Mouse (Mus musculus): Measurements from ENCODE around the gene Selplg. TPM values are rescaled to one million over a fixed set of nuclear protein-coding genes. Genes with fewer than 3 reads are reported as not detected.

Selplg gene
- polyA plus RNA-seq (2012; rRNA removed), result 12.0 and 13.6 TPM in 2 replicates

DNA sequence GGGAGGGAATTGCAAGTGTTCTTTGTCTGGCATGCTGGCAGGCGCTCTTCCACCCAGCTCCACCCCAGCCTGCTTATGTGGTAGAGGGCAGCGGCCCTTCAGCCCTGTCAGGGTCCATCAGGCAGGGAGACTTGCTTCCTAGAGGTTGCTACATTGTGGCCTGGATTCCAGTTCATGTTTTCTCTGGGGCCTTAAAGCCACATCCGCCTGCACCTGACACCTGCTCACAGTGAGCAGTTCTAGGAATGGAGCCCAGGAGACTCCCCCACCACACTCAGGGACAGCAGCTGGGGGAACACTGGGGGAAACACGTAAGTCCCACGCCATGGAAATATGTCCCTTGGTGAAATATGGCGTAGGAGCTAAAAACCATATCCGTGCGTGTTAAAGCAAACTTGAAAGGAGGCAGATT lies at the start of gene Selplg:
Gene Selplg, minus strand, starts transcription at position 155 of the 412 bp plus-strand sequence.
- TF ChIP-seq CTCF (IDR thresholded peaks at IDR 0.05; ENCODE audit: borderline replicate concordance, insufficient read depth, low read depth, low read length) (no peak), POLR2A (IDR thresholded peaks at IDR 0.05; ENCODE audit: borderline replicate concordance, insufficient read depth, low read length) (no peak)

GRCm38 (mm10) chr5:113881136-113881535 lies 48.7 kb upstream of the Selplg start:
- Histone ChIP-seq H3K27me3 (ENCODE audit: control insufficient read depth, insufficient read depth, low read length) (no peaks in the 10 kb centered on the region), H3K4me1 (ENCODE audit: control insufficient read depth, insufficient read depth, low read length) (peaks cover 18% of the 10 kb centered on the region), H3K27ac (ENCODE audit: insufficient read depth, low read length) (no peak overlapping the region), H3K4me3 (replicated peaks; ENCODE audit: insufficient read depth, low read depth, low read length) (no peak overlapping the region)
- 93% methylated on average over 14 of the region's 14 CpGs for WGBS
- TF ChIP-seq POLR2A (IDR thresholded peaks at IDR 0.05; ENCODE audit: borderline replicate concordance, insufficient read depth, low read length) (no peak), CTCF (IDR thresholded peaks at IDR 0.05; ENCODE audit: borderline replicate concordance, insufficient read depth, low read depth, low read length) (no peak)
- no peak for DNase-seq

More for the DNA sequence above, at the start of gene Selplg:
- WGBS, result 41% methylated on average over 8 of the region's 8 CpGs
- Histone ChIP-seq H3K27me3 (ENCODE audit: control insufficient read depth, insufficient read depth, low read length) (no peaks in the 10 kb centered on the region), H3K4me1 (ENCODE audit: control insufficient read depth, insufficient read depth, low read length) (no peaks in the 10 kb centered on the region), H3K27ac (ENCODE audit: insufficient read depth, low read length) (no peak within 1 kb of the TSS), H3K4me3 (replicated peaks; ENCODE audit: insufficient read depth, low read depth, low read length) (no peak within 1 kb of the TSS)
- no peak for DNase-seq

- Histone ChIP-seq H3K4me1 (ENCODE audit: control insufficient read depth, insufficient read depth, low read length) (peaks cover 19% of the 10 kb centered on the region), H3K27ac (ENCODE audit: insufficient read depth, low read length) (no peak overlapping the region), H3K27me3 (ENCODE audit: control insufficient read depth, insufficient read depth, low read length) (no peaks in the 10 kb centered on the region), H3K4me3 (replicated peaks; ENCODE audit: insufficient read depth, low read depth, low read length) (no peak overlapping the region)
- no peak for DNase-seq
- TF ChIP-seq CTCF (IDR thresholded peaks at IDR 0.05; ENCODE audit: borderline replicate concordance, insufficient read depth, low read depth, low read length) (no peak), POLR2A (IDR thresholded peaks at IDR 0.05; ENCODE audit: borderline replicate concordance, insufficient read depth, low read length) (no peak)
- WGBS, result 81% methylated on average over 17 of the region's 17 CpGs
Observed at GRCm38 (mm10) chr5:113878943-113879617, 46.6 kb upstream of the Selplg start.

- H3K27me3 ChIP-seq (ENCODE audit: control insufficient read depth, insufficient read depth, low read length), result no peaks in the 10 kb centered on the region
- H3K27ac ChIP-seq (ENCODE audit: insufficient read depth, low read length), result no peak overlapping the region
- peaks cover 25% of the 10 kb centered on the region for H3K4me1 ChIP-seq (ENCODE audit: control insufficient read depth, insufficient read depth, low read length)
- TF ChIP-seq POLR2A (IDR thresholded peaks at IDR 0.05; ENCODE audit: borderline replicate concordance, insufficient read depth, low read length), result no peak
- TF ChIP-seq CTCF (IDR thresholded peaks at IDR 0.05; ENCODE audit: borderline replicate concordance, insufficient read depth, low read depth, low read length), result no peak
- 34% methylated on average over 3 of the region's 3 CpGs for WGBS
- no peak overlapping the region for H3K4me3 ChIP-seq (replicated peaks; ENCODE audit: insufficient read depth, low read depth, low read length)
- peak in 1 of 2 experiments; percentile 59 for DNase-seq
Observed at GRCm38 (mm10) chr5:113877565-113877964, 45.1 kb upstream of the Selplg start.

- 94% methylated on average over 7 of the region's 7 CpGs for WGBS
- Histone ChIP-seq H3K27ac (ENCODE audit: insufficient read depth, low read length) (no peak overlapping the region), H3K4me1 (ENCODE audit: control insufficient read depth, insufficient read depth, low read length) (peaks cover 30% of the 10 kb centered on the region), H3K27me3 (ENCODE audit: control insufficient read depth, insufficient read depth, low read length) (no peaks in the 10 kb centered on the region), H3K4me3 (replicated peaks; ENCODE audit: insufficient read depth, low read depth, low read length) (no peak overlapping the region)
- no peak for TF ChIP-seq CTCF (IDR thresholded peaks at IDR 0.05; ENCODE audit: borderline replicate concordance, insufficient read depth, low read depth, low read length)
- TF ChIP-seq POLR2A (IDR thresholded peaks at IDR 0.05; ENCODE audit: borderline replicate concordance, insufficient read depth, low read length), result no peak
- no peak for DNase-seq
Observed at GRCm38 (mm10) chr5:113876176-113876575, 43.7 kb upstream of the Selplg start.

- no peak for TF ChIP-seq CTCF (IDR thresholded peaks at IDR 0.05; ENCODE audit: borderline replicate concordance, insufficient read depth, low read depth, low read length)
- TF ChIP-seq POLR2A (IDR thresholded peaks at IDR 0.05; ENCODE audit: borderline replicate concordance, insufficient read depth, low read length), result no peak
- Histone ChIP-seq H3K4me1 (ENCODE audit: control insufficient read depth, insufficient read depth, low read length) (peaks cover 35% of the 10 kb centered on the region), H3K27ac (ENCODE audit: insufficient read depth, low read length) (no peak overlapping the region), H3K4me3 (replicated peaks; ENCODE audit: insufficient read depth, low read depth, low read length) (no peak overlapping the region), H3K27me3 (ENCODE audit: control insufficient read depth, insufficient read depth, low read length) (no peaks in the 10 kb centered on the region)
- 97% methylated on average over 4 of the region's 4 CpGs for WGBS
- DNase-seq, result no peak
Observed at GRCm38 (mm10) chr5:113875625-113876024, 43.2 kb upstream of the Selplg start.

DNA sequence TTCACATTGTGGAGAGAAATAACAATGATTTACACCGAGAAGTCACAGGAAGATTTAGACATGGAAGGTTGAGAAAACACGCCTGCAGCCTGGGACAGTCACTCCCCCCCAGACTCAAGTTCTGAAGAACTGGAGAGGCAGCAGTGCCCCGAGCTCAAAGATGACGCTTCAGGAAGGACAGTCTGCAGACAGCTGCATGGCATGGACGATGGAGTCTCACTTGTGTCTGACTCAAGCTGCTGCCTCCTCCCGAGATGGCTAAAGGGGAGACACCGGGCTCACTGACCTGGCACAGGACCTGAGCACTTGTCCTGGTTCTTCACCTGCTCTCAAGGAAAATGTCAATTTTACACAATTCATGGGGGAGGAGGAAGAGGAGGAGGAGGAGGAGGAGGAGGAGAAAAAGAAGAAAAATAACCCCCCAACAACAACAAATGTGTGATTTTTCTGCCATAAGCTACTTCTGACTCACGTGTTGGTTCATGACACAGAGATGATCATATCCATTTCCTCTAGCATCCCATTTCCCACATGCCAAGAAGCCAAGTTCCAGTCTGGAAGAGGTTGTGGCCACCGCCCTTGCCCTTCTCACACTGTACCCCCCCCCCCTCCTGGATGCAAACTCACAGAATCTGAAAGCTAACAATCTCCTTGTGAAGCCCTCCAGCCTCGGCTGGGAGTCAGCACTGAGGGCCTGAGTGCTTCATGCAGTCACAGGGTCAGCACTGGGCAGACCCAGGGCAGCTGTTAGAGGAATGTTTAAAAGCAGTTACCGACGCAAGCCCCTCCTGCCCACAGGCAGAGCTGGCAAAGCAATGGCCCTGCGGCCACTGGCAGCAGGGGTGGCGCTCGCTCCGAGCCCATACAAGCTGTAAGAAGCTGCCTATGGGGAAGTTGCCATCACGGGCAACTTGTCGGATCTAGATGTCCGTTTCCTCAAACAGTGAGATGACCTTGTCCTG lies 41.9 kb upstream of the Selplg start:
- TF ChIP-seq POLR2A (IDR thresholded peaks at IDR 0.05; ENCODE audit: borderline replicate concordance, insufficient read depth, low read length) (no peak), CTCF (IDR thresholded peaks at IDR 0.05; ENCODE audit: borderline replicate concordance, insufficient read depth, low read depth, low read length) (no peak)
- WGBS, result 68% methylated on average over 19 of the region's 19 CpGs
- H3K27me3 ChIP-seq (ENCODE audit: control insufficient read depth, insufficient read depth, low read length), result no peaks in the 10 kb centered on the region
- H3K4me3 ChIP-seq (replicated peaks; ENCODE audit: insufficient read depth, low read depth, low read length), result no peak overlapping the region
- H3K27ac ChIP-seq (ENCODE audit: insufficient read depth, low read length), result peak overlapping the region; percentile 17; the same call in 1 of the 2 replicates
- no peak for DNase-seq
- H3K4me1 ChIP-seq (ENCODE audit: control insufficient read depth, insufficient read depth, low read length), result peaks cover 43% of the 10 kb centered on the region
